Mouse (Mus musculus): ENCODE measurements around the gene Dgat2.

DNA sequence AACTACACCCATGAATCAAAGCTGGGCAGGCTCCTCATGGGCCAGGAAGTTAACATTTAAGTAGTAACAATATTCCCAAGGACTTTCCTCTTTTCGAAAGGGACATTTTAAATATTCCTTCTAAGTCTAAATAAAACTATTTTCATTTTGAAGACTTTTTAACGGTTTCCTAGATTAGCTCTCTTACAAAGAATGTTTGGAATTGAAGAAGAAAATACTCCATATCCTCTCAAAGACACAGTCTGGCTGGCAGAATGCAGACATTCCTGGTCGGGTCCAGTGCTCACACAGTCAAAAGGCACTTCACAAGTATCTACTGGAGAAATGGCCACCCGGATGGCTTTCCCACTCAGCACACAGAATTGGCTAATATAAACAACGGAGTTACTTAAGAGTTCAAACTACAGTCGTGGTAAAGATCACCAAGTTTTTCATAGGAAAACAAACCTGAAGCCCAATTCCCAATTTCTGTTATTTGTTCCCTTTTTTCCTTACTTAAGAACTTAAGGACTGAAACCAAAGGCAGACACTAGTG is 50.6 kb downstream of the Dgat2 start:
- TF ChIP-seq CTCF (IDR thresholded peaks at IDR 0.05; ENCODE audit: insufficient read depth, low read length) (no peak), POLR2A (IDR thresholded peaks at IDR 0.05; ENCODE audit: borderline replicate concordance, extremely low read depth, low read depth, low read length) (no peak)

Measured in lung, adult 2 months (tissue).